In the genomic region with DNA sequence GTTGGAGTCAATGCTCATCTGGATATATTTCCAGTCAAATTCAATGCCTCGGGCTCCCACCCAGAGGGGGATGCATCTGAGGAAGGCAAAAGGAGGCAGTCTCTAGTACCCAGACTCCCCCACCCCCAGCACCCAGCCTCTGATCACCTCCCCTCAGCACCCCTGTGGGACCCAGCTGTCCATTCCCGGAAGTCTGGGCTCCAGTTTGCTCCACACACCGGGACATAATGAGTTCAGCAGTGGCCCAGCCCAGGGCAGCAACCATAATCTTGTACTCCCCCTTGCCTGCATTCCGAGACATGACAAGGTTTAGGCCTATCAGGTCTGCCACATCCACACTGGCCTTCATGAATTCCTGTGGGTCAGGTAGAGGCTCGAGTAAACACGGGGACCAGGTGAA, we compare ENCODE assay signal across 8 mouse cellular contexts. TPM values are rescaled to one million over a fixed set of nuclear protein-coding genes. Genes with fewer than 3 reads are reported as not detected.
DNase-seq lines count a peak whose midpoint lies in the region; ATAC-seq lines count a peak whose summit lies in the region.

No protein-coding gene starts in this region.

- H3K9me3 ChIP-seq in embryonic facial prominence, embryonic 11.5 days (replicated peaks; ENCODE audit: control insufficient read depth, low read length), result no peaks in the 10 kb centered on the region
- H3K9me3 ChIP-seq in hindbrain, embryonic 16.5 days (ENCODE audit: control insufficient read depth, low read length), result no peaks in the 10 kb centered on the region
- no peaks in the 10 kb centered on the region for H3K9me3 ChIP-seq in midbrain, embryonic 16.5 days (replicated peaks; ENCODE audit: control insufficient read depth, low read length, poor library complexity, severe bottlenecking)

- H3K4me1 ChIP-seq in embryonic facial prominence, embryonic 11.5 days (ENCODE audit: control insufficient read depth, insufficient read depth, low read length), result no peaks in the 10 kb centered on the region
- H3K4me1 ChIP-seq in hindbrain, embryonic 16.5 days (ENCODE audit: control insufficient read depth, insufficient read depth, low read depth, low read length), result peaks cover 22% of the 10 kb centered on the region
- H3K4me1 ChIP-seq in midbrain, embryonic 16.5 days (ENCODE audit: control insufficient read depth, insufficient read depth, low read length), result peaks cover 21% of the 10 kb centered on the region

- DNase-seq in kidney, adult 9 months, result peak; percentile 26
- DNase-seq in kidney, postnatal 25 days, result no peak
- no peak for DNase-seq in embryonic facial prominence, embryonic 11.5 days (ENCODE audit: low spot score)
- DNase-seq in MN1 (ENCODE audit: low spot score), result no peak
- no peak for DNase-seq in B cell, adult 2 months

- H3K4me3 ChIP-seq in embryonic facial prominence, embryonic 11.5 days (ENCODE audit: low read depth, low read length), result no peak overlapping the region; the same call in 1 of the 2 replicates
- H3K4me3 ChIP-seq in hindbrain, embryonic 16.5 days (ENCODE audit: low read length), result peak overlapping the region; percentile 89; the same call in 1 of the 2 replicates
- peak overlapping the region; percentile 69 for H3K4me3 ChIP-seq in midbrain, embryonic 16.5 days (ENCODE audit: low read depth, low read length)

- H3K4me2 ChIP-seq in embryonic facial prominence, embryonic 11.5 days (ENCODE audit: low read depth, low read length), result peak overlapping the region; percentile 67
- peak overlapping the region; percentile 88 for H3K4me2 ChIP-seq in hindbrain, embryonic 16.5 days (ENCODE audit: low read length)
- peak overlapping the region; percentile 71 for H3K4me2 ChIP-seq in midbrain, embryonic 16.5 days (ENCODE audit: low read length)

- H3K36me3 ChIP-seq in embryonic facial prominence, embryonic 11.5 days (replicated peaks; ENCODE audit: control insufficient read depth, insufficient read depth, low read depth, low read length), result no peaks in the 10 kb centered on the region
- peaks cover 19% of the 10 kb centered on the region for H3K36me3 ChIP-seq in hindbrain, embryonic 16.5 days (ENCODE audit: control insufficient read depth, insufficient read depth, low read length)
- peaks cover 5% of the 10 kb centered on the region for H3K36me3 ChIP-seq in midbrain, embryonic 16.5 days (ENCODE audit: control insufficient read depth, insufficient read depth, low read length)

- no peak overlapping the region for H3K27ac ChIP-seq in embryonic facial prominence, embryonic 11.5 days (replicated peaks; ENCODE audit: low read depth, low read length)
- H3K27ac ChIP-seq in hindbrain, embryonic 16.5 days (ENCODE audit: low read depth, low read length), result no peak overlapping the region
- no peak overlapping the region for H3K27ac ChIP-seq in midbrain, embryonic 16.5 days (ENCODE audit: low read length)

- no peak for ATAC-seq in embryonic facial prominence, embryonic 11.5 days (replicated peaks; ENCODE audit: insufficient number of reproducible peaks, low FRiP score, low TSS enrichment, low read depth)
- ATAC-seq in hindbrain, embryonic 16.5 days, result no peak
- ATAC-seq in midbrain, embryonic 16.5 days, result no peak
- ATAC-seq in inflammation-experienced regulatory T-cells, adult 6 months, result no peak

- no peaks in the 10 kb centered on the region for H3K27me3 ChIP-seq in embryonic facial prominence, embryonic 11.5 days (ENCODE audit: control insufficient read depth, insufficient read depth, low read length)
- no peaks in the 10 kb centered on the region for H3K27me3 ChIP-seq in hindbrain, embryonic 16.5 days (replicated peaks; ENCODE audit: control insufficient read depth, insufficient read depth, low read length)
- H3K27me3 ChIP-seq in midbrain, embryonic 16.5 days (ENCODE audit: control insufficient read depth, insufficient read depth, low read depth, low read length), result no peaks in the 10 kb centered on the region

- 86% methylated on average over 6 of the region's 6 CpGs for WGBS in embryonic facial prominence, embryonic 11.5 days
- 88% methylated on average over 6 of the region's 6 CpGs for WGBS in hindbrain, embryonic 16.5 days
- 89% methylated on average over 6 of the region's 6 CpGs for WGBS in midbrain, embryonic 16.5 days

- peak overlapping the region; percentile 66 for H3K9ac ChIP-seq in embryonic facial prominence, embryonic 11.5 days (replicated peaks; ENCODE audit: low read length)
- peak overlapping the region; percentile 97 for H3K9ac ChIP-seq in hindbrain, embryonic 16.5 days (ENCODE audit: low read depth, low read length)
- H3K9ac ChIP-seq in midbrain, embryonic 16.5 days (ENCODE audit: low read depth, low read length), result no peak overlapping the region

RNA-seq across cellular contexts. Expression of a gene that starts 1.1 kb away (rescaled TPM):
- 129 and 145 TPM in 2 replicates for polyA plus RNA-seq in embryonic facial prominence, embryonic 11.5 days (2014; fragmentation: Nextera tagmentation; extraction: Ambion mirVana)
- polyA plus RNA-seq in hindbrain, embryonic 16.5 days (2015; fragmentation: Nextera tagmentation; extraction: Ambion mirVana), result 278 and 301 TPM in 2 replicates
- 233 and 254 TPM in 2 replicates for polyA plus RNA-seq in midbrain, embryonic 16.5 days (2015; fragmentation: Nextera tagmentation; extraction: Ambion mirVana)
- 10 to 100 TPM; 43.1 to 55.2 (median 48.6) TPM for polyA plus RNA-seq in inflammation-experienced regulatory T-cells, adult 6 months (2017; shearing (Covaris generic))

RNA-seq across cellular contexts. Expression of a gene that starts 15.3 kb away (rescaled TPM):
- polyA plus RNA-seq in embryonic facial prominence, embryonic 11.5 days (2014; fragmentation: Nextera tagmentation; extraction: Ambion mirVana), result 0.24 TPM in 1 of 2 replicates, not detected in the other
- polyA plus RNA-seq in hindbrain, embryonic 16.5 days (2015; fragmentation: Nextera tagmentation; extraction: Ambion mirVana), result 0.82 and 1.1 TPM in 2 replicates
- 1.1 and 1.7 TPM in 2 replicates for polyA plus RNA-seq in midbrain, embryonic 16.5 days (2015; fragmentation: Nextera tagmentation; extraction: Ambion mirVana)
- polyA plus RNA-seq in inflammation-experienced regulatory T-cells, adult 6 months (2017; shearing (Covaris generic)), result under 1 TPM in 2 of 3 experiments, not detected in 1; 0.39 to 0.46 TPM

RNA-seq across cellular contexts. Expression of a gene that starts 16.2 kb away (rescaled TPM):
- polyA plus RNA-seq in embryonic facial prominence, embryonic 11.5 days (2014; fragmentation: Nextera tagmentation; extraction: Ambion mirVana), result 0.26 TPM in 1 of 2 replicates, not detected in the other
- polyA plus RNA-seq in hindbrain, embryonic 16.5 days (2015; fragmentation: Nextera tagmentation; extraction: Ambion mirVana), result 3.0 and 3.7 TPM in 2 replicates
- 1.2 and 2.2 TPM in 2 replicates for polyA plus RNA-seq in midbrain, embryonic 16.5 days (2015; fragmentation: Nextera tagmentation; extraction: Ambion mirVana)
- polyA plus RNA-seq in inflammation-experienced regulatory T-cells, adult 6 months (2017; shearing (Covaris generic)), result not detected

RNA-seq across cellular contexts. Expression of a gene that starts 23.1 kb away (rescaled TPM):
- polyA plus RNA-seq in embryonic facial prominence, embryonic 11.5 days (2014; fragmentation: Nextera tagmentation; extraction: Ambion mirVana), result 1.0 and 2.0 TPM in 2 replicates
- 0.98 and 1.0 TPM in 2 replicates for polyA plus RNA-seq in hindbrain, embryonic 16.5 days (2015; fragmentation: Nextera tagmentation; extraction: Ambion mirVana)
- 1.6 and 2.0 TPM in 2 replicates for polyA plus RNA-seq in midbrain, embryonic 16.5 days (2015; fragmentation: Nextera tagmentation; extraction: Ambion mirVana)
- 1 to 10 TPM in 2 of 3 experiments, not detected in 1; 1.5 to 1.6 TPM for polyA plus RNA-seq in inflammation-experienced regulatory T-cells, adult 6 months (2017; shearing (Covaris generic))

RNA-seq across cellular contexts. Expression of a gene that starts 29.5 kb away (rescaled TPM):
- polyA plus RNA-seq in embryonic facial prominence, embryonic 11.5 days (2014; fragmentation: Nextera tagmentation; extraction: Ambion mirVana), result not detected in 2 replicates
- polyA plus RNA-seq in hindbrain, embryonic 16.5 days (2015; fragmentation: Nextera tagmentation; extraction: Ambion mirVana), result not detected in 2 replicates
- not detected in 2 replicates for polyA plus RNA-seq in midbrain, embryonic 16.5 days (2015; fragmentation: Nextera tagmentation; extraction: Ambion mirVana)
- not detected for polyA plus RNA-seq in inflammation-experienced regulatory T-cells, adult 6 months (2017; shearing (Covaris generic))
